Mouse (Mus musculus): ENCODE measurements around the gene Cdc5l.

- no peak for TF ChIP-seq POLR2A (IDR thresholded peaks at IDR 0.05; ENCODE audit: control insufficient read depth, low read depth, low read length)
- no peak for TF ChIP-seq CTCF (IDR thresholded peaks at IDR 0.05; ENCODE audit: control insufficient read depth, insufficient read depth, insufficient replicate concordance, low read depth, low read length)
These were observed 46.6 kb downstream of the Cdc5l start for GRCm38 (mm10) chr17:45386986-45387385.
